Mouse (Mus musculus) stomach, postnatal 0 days (tissue): ENCODE measurements around the gene Hexa.

Experiments
- CTCF ChIP-seq: IDR thresholded peaks from 2 replicates; pipeline ENCODE4 v1.5.1; 2016; ENCODE audit warnings: antibody characterized with exemption, low read depth, mild to moderate bottlenecking, moderate library complexity
- EP300 ChIP-seq: optimal IDR thresholded peaks from 2 replicates; pipeline ENCODE3; 2016; ENCODE audit warnings: antibody characterized with exemption

- TF ChIP-seq CTCF (no peak), EP300 (no peak)
Measured at GRCm38 (mm10) chr9:59589703-59590439, 50.5 kb downstream of the Hexa start.
